17 mouse cellular contexts compared by ENCODE assay signal in the genomic region with DNA sequence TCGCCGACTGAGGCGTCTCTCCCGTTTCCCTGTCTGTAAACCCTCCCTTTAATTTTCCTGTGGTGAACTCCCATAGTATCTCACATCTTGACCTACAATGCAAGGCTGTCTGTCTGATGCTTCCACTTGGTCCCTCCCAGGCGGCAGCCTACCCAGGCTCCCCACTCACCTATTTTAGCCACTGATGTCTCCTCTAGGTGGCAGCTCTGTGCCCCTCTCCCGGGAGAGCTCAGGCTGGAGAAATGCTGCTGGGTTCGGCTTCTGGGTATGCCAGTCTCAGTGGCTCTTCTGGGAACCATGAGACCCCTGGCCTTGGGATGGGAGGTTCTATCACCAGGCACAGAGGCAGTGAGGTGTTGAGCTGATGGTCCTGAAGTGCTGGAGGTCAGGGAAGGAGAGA. TPM values are rescaled to one million over a fixed set of nuclear protein-coding genes. Genes with fewer than 3 reads are reported as not detected.
DNase-seq lines count a peak whose midpoint lies in the region; ATAC-seq and TF ChIP-seq lines count a peak whose summit lies in the region.
"Had no signal": no experiment of that assay in that cellular context is flagged by ENCODE, and none has a peak within 500 bp of the region (broad histone marks: within the 10 kb centered on the region; RNA-seq: fewer than 3 reads in every experiment).

No protein-coding gene starts in this region.

- no peak for DNase-seq in lung, adult 2 months
- DNase-seq in lung, postnatal 36 days = no peak
- DNase-seq in cerebellum, adult 11-12 months = no peak
- DNase-seq: cerebellum, adult 18-20 months; layer of hippocampus, postnatal 36 days; lung, postnatal 4 days had no signal

- H3K4me1 ChIP-seq in hindbrain, embryonic 12.5 days = no peaks in the 10 kb centered on the region
- no peaks in the 10 kb centered on the region for H3K4me1 ChIP-seq in hindbrain, embryonic 13.5 days (replicated peaks)
- H3K4me1 ChIP-seq in lung, adult 2 months (ENCODE audit: control insufficient read depth, insufficient read depth, low read length) = no peaks in the 10 kb centered on the region
- H3K4me1 ChIP-seq in ES-Bruce4 (ENCODE audit: control insufficient read depth, insufficient read depth, low read length) = no peaks in the 10 kb centered on the region
- H3K4me1 ChIP-seq in embryonic fibroblast, embryonic 13.5 days (ENCODE audit: control insufficient read depth, insufficient read depth, low read length) = no peaks in the 10 kb centered on the region
- H3K4me1 ChIP-seq: kidney, embryonic 15.5 days; limb, embryonic 12.5 days; midbrain, embryonic 13.5 days had no signal

- no peak overlapping the region for H3K27ac ChIP-seq in hindbrain, embryonic 12.5 days
- H3K27ac ChIP-seq in hindbrain, embryonic 13.5 days = no peak overlapping the region
- H3K27ac ChIP-seq in ES-Bruce4 (ENCODE audit: insufficient read depth, low read length) = no peak overlapping the region
- no peak overlapping the region for H3K27ac ChIP-seq in embryonic fibroblast, embryonic 13.5 days (ENCODE audit: insufficient read depth, low read length)
- H3K27ac ChIP-seq: forebrain, embryonic 15.5 days; hindbrain, embryonic 14.5 days; kidney, embryonic 15.5 days; limb, embryonic 12.5 days; midbrain, embryonic 13.5 days had no signal

- H3K4me2 ChIP-seq in hindbrain, embryonic 12.5 days (replicated peaks) = no peak overlapping the region
- H3K4me2 ChIP-seq in hindbrain, embryonic 13.5 days = no peak overlapping the region
- H3K4me2 ChIP-seq: forebrain, embryonic 15.5 days; hindbrain, embryonic 14.5 days; kidney, embryonic 15.5 days; limb, embryonic 12.5 days; midbrain, embryonic 13.5 days had no signal

- H3K4me3 ChIP-seq in hindbrain, embryonic 12.5 days = no peak overlapping the region
- H3K4me3 ChIP-seq in hindbrain, embryonic 13.5 days = no peak overlapping the region
- no peak overlapping the region for H3K4me3 ChIP-seq in lung, adult 2 months (replicated peaks; ENCODE audit: extremely low read depth, low read depth, low read length)
- no peak overlapping the region for H3K4me3 ChIP-seq in ES-Bruce4 (ENCODE audit: low read depth, low read length)
- no peak overlapping the region for H3K4me3 ChIP-seq in embryonic fibroblast, embryonic 13.5 days (ENCODE audit: insufficient read depth, low read length)
- H3K4me3 ChIP-seq: forebrain, embryonic 15.5 days; kidney, embryonic 15.5 days; limb, embryonic 12.5 days; midbrain, embryonic 13.5 days had no signal

- TF ChIP-seq EP300 in ES-Bruce4 (IDR thresholded peaks at IDR 0.05; ENCODE audit: insufficient read depth, low read depth, low read length) = no peak

- ATAC-seq in hindbrain, embryonic 12.5 days (ENCODE audit: low FRiP score) = 0 out of 2 replicates have a peak, but pooled peaks have one; percentile 1
- ATAC-seq in hindbrain, embryonic 13.5 days (ENCODE audit: low FRiP score) = no peak
- ATAC-seq: activated CD4-positive, CD25-positive, alpha-beta regulatory T cell, adult 4 months; forebrain, embryonic 15.5 days; midbrain, embryonic 13.5 days had no signal

- H3K9me3 ChIP-seq in hindbrain, embryonic 12.5 days (replicated peaks) = no peaks in the 10 kb centered on the region
- H3K9me3 ChIP-seq in hindbrain, embryonic 13.5 days = no peaks in the 10 kb centered on the region
- H3K9me3 ChIP-seq in ES-Bruce4 (replicated peaks; ENCODE audit: control insufficient read depth, insufficient read depth, low read length, poor library complexity, severe bottlenecking) = no peaks in the 10 kb centered on the region
- H3K9me3 ChIP-seq: forebrain, embryonic 15.5 days; kidney, embryonic 15.5 days; limb, embryonic 12.5 days; midbrain, embryonic 13.5 days had no signal

- 0 out of 2 replicates have a peak, but pooled peaks have one; percentile 26 for TF ChIP-seq CTCF in lung, adult 2 months (IDR thresholded peaks at IDR 0.05; ENCODE audit: insufficient read depth, low read length)
- peak; percentile 41 for TF ChIP-seq CTCF in ES-Bruce4 (IDR thresholded peaks at IDR 0.05; ENCODE audit: low read depth, low read length)
- 0 out of 2 replicates have a peak, but pooled peaks have one; percentile 29 for TF ChIP-seq CTCF in embryonic fibroblast, embryonic 13.5 days (IDR thresholded peaks at IDR 0.05; ENCODE audit: borderline replicate concordance, insufficient read depth, low read length)

- H3K9ac ChIP-seq in hindbrain, embryonic 12.5 days = no peak overlapping the region
- H3K9ac ChIP-seq in hindbrain, embryonic 13.5 days = no peak overlapping the region
- no peak overlapping the region for H3K9ac ChIP-seq in ES-Bruce4 (ENCODE audit: low read depth, poor library complexity, severe bottlenecking)
- H3K9ac ChIP-seq: forebrain, embryonic 15.5 days; hindbrain, embryonic 14.5 days; kidney, embryonic 15.5 days; limb, embryonic 12.5 days; midbrain, embryonic 13.5 days had no signal

- peaks cover 92% of the 10 kb centered on the region for H3K36me3 ChIP-seq in hindbrain, embryonic 12.5 days
- peaks cover 80% of the 10 kb centered on the region for H3K36me3 ChIP-seq in hindbrain, embryonic 13.5 days
- H3K36me3 ChIP-seq in ES-Bruce4 (ENCODE audit: control insufficient read depth, insufficient read depth, low read length, poor library complexity, severe bottlenecking) = no peaks in the 10 kb centered on the region

- no peaks in the 10 kb centered on the region for H3K27me3 ChIP-seq in hindbrain, embryonic 12.5 days
- no peaks in the 10 kb centered on the region for H3K27me3 ChIP-seq in hindbrain, embryonic 13.5 days
- H3K27me3 ChIP-seq in ES-Bruce4 (ENCODE audit: control insufficient read depth, insufficient read depth, low read length, poor library complexity, severe bottlenecking) = no peaks in the 10 kb centered on the region
- H3K27me3 ChIP-seq: forebrain, embryonic 15.5 days; kidney, embryonic 15.5 days; limb, embryonic 12.5 days; midbrain, embryonic 13.5 days had no signal

- WGBS in hindbrain, embryonic 12.5 days = 67% methylated on average over 7 of the region's 7 CpGs
- WGBS in hindbrain, embryonic 13.5 days = 64% methylated on average over 7 of the region's 7 CpGs
- WGBS in lung, adult 2 months = 72% methylated on average over 7 of the region's 7 CpGs

- TF ChIP-seq POLR2A in lung, adult 2 months (IDR thresholded peaks at IDR 0.05; ENCODE audit: borderline replicate concordance, extremely low read depth, low read depth, low read length) = no peak
- no peak for TF ChIP-seq POLR2A in ES-Bruce4 (IDR thresholded peaks at IDR 0.05; ENCODE audit: insufficient read depth, low read length)
- no peak for TF ChIP-seq POLR2A in embryonic fibroblast, embryonic 13.5 days (IDR thresholded peaks at IDR 0.05; ENCODE audit: low read depth, low read length)

RNA-seq across cellular contexts. Expression of gene Orm2, which starts 15.2 kb away (rescaled TPM):
- not detected in 2 replicates for polyA plus RNA-seq in hindbrain, embryonic 12.5 days (2016; fragmentation: Nextera tagmentation; extraction: Ambion mirVana)
- not detected in 2 replicates for polyA plus RNA-seq in hindbrain, embryonic 13.5 days (2015; fragmentation: Nextera tagmentation; extraction: Ambion mirVana)
- 0.45 and 0.49 TPM in 2 replicates for polyA plus RNA-seq in lung, adult 2 months (2012; rRNA removed)
- not detected in 2 replicates for polyA plus RNA-seq in ES-Bruce4 (2011; ENCODE audit: insufficient read depth, insufficient read length, low read depth, missing spikeins)
- polyA plus RNA-seq in embryonic fibroblast, embryonic 13.5 days (2011; ENCODE audit: insufficient read length, low read depth, missing spikeins) = not detected in 2 replicates
- polyA plus RNA-seq: forebrain, embryonic 15.5 days; heart, embryonic 14.5 days; hindbrain, embryonic 14.5 days; kidney, embryonic 15.5 days; limb, embryonic 12.5 days; midbrain, embryonic 13.5 days had no signal

RNA-seq across cellular contexts. Expression of gene Orm3, which starts 21.5 kb away (rescaled TPM):
- not detected in 2 replicates for polyA plus RNA-seq in hindbrain, embryonic 12.5 days (2016; fragmentation: Nextera tagmentation; extraction: Ambion mirVana)
- polyA plus RNA-seq in hindbrain, embryonic 13.5 days (2015; fragmentation: Nextera tagmentation; extraction: Ambion mirVana) = not detected in 2 replicates
- 0.22 and 0.50 TPM in 2 replicates for polyA plus RNA-seq in lung, adult 2 months (2012; rRNA removed)
- not detected in 2 replicates for polyA plus RNA-seq in ES-Bruce4 (2011; ENCODE audit: insufficient read depth, insufficient read length, low read depth, missing spikeins)
- not detected in 2 replicates for polyA plus RNA-seq in embryonic fibroblast, embryonic 13.5 days (2011; ENCODE audit: insufficient read length, low read depth, missing spikeins)
- polyA plus RNA-seq: forebrain, embryonic 15.5 days; heart, embryonic 14.5 days; hindbrain, embryonic 14.5 days; kidney, embryonic 15.5 days; limb, embryonic 12.5 days; midbrain, embryonic 13.5 days had no signal

RNA-seq across cellular contexts. Expression of gene Akna, which starts 25.7 kb away (rescaled TPM):
- polyA plus RNA-seq in hindbrain, embryonic 12.5 days (2016; fragmentation: Nextera tagmentation; extraction: Ambion mirVana) = 10.4 and 10.9 TPM in 2 replicates
- polyA plus RNA-seq in hindbrain, embryonic 13.5 days (2015; fragmentation: Nextera tagmentation; extraction: Ambion mirVana) = 6.0 and 6.2 TPM in 2 replicates
- 22.2 and 22.7 TPM in 2 replicates for polyA plus RNA-seq in lung, adult 2 months (2012; rRNA removed)
- 4.0 and 4.7 TPM in 2 replicates for polyA plus RNA-seq in ES-Bruce4 (2011; ENCODE audit: insufficient read depth, insufficient read length, low read depth, missing spikeins)
- polyA plus RNA-seq in embryonic fibroblast, embryonic 13.5 days (2011; ENCODE audit: insufficient read length, low read depth, missing spikeins) = 4.0 and 6.7 TPM in 2 replicates

RNA-seq across cellular contexts. Expression of gene Orm1, which starts 33.1 kb away (rescaled TPM):
- polyA plus RNA-seq in hindbrain, embryonic 12.5 days (2016; fragmentation: Nextera tagmentation; extraction: Ambion mirVana) = not detected in 2 replicates
- not detected in 2 replicates for polyA plus RNA-seq in hindbrain, embryonic 13.5 days (2015; fragmentation: Nextera tagmentation; extraction: Ambion mirVana)
- polyA plus RNA-seq in lung, adult 2 months (2012; rRNA removed) = 3.9 and 4.7 TPM in 2 replicates
- polyA plus RNA-seq in ES-Bruce4 (2011; ENCODE audit: insufficient read depth, insufficient read length, low read depth, missing spikeins) = not detected in 2 replicates
- not detected in 2 replicates for polyA plus RNA-seq in embryonic fibroblast, embryonic 13.5 days (2011; ENCODE audit: insufficient read length, low read depth, missing spikeins)
- polyA plus RNA-seq: activated CD4-positive, CD25-positive, alpha-beta regulatory T cell, adult 4 months; forebrain, embryonic 15.5 days; heart, embryonic 14.5 days; hindbrain, embryonic 14.5 days; kidney, embryonic 15.5 days; limb, embryonic 12.5 days; midbrain, embryonic 13.5 days had no signal
